Mouse (Mus musculus) myocyte (in vitro differentiated cells): ENCODE results near the gene Itpk1.

Source experiments
- E2F4 ChIP-seq: IDR thresholded peaks from one replicate; pipeline ENCODE4 v1.6.1; 2011; ENCODE audit warnings: mild to moderate bottlenecking, control low read depth, moderate library complexity; ENCODE audit not compliant: insufficient read depth
- MAX ChIP-seq: IDR thresholded peaks from one replicate; pipeline ENCODE4 v1.6.1; 2011; ENCODE audit warnings: low read depth, mild to moderate bottlenecking, control low read depth
- POLR2A ChIP-seq: IDR thresholded peaks from one replicate; pipeline ENCODE4 v1.6.1; 2011; ENCODE audit warnings: low read depth, mild to moderate bottlenecking, control low read depth, moderate library complexity; ENCODE audit not compliant: insufficient read length
- SRF ChIP-seq: IDR thresholded peaks from one replicate; pipeline ENCODE4 v1.6.1; 2011; ENCODE audit warnings: low read depth; ENCODE audit not compliant: control insufficient read depth, insufficient read length
- TCF12 ChIP-seq: IDR thresholded peaks from one replicate; pipeline ENCODE4 v1.6.1; 2011; ENCODE audit warnings: mild to moderate bottlenecking, control low read depth; ENCODE audit not compliant: poor library complexity, insufficient read depth, severe bottlenecking
- USF1 ChIP-seq: IDR thresholded peaks from one replicate; pipeline ENCODE4 v1.6.1; 2011; ENCODE audit warnings: low read depth, mild to moderate bottlenecking, control low read depth, moderate library complexity

DNA sequence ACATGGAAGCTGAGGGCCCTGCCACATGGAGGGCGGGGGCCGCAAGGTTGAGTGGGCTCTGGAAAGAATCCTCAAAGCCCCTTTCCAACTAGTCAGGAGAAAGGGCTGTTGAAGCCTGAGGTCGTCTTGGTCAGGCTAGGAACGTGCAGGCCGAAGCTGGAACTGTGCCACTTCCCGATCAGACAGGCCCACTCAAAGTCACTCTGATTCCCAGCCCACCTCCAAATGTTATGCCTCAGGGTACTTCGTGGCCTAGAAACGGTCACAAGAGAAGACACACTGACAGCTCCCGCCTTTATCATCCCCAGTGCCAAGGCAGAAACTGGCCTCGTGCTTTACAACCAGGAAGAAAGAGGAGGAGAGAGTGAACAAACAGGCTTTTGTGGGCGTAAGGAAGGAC lies 122.3 kb downstream of the Itpk1 start:
- TF ChIP-seq MAX (no peak), USF1 (no peak), POLR2A (no peak), TCF12 (no peak), E2F4 (no peak), SRF (no peak)
